Mouse (Mus musculus): ENCODE data around the gene Armc8. TPM values are rescaled to one million over a fixed set of nuclear protein-coding genes. Genes with fewer than 3 reads are reported as not detected.

Armc8 gene
- total RNA-seq, 1 experiment from 2014 or later: 32.2 TPM

GRCm38 (mm10) chr9:99429845-99430244 is 138.9 kb downstream of the Armc8 start:
- ATAC-seq (replicated peaks; ENCODE audit: low read depth, poor library complexity, severe bottlenecking): no peak

GRCm38 (mm10) chr9:99428601-99429331 is 139.9 kb downstream of the Armc8 start:
- ATAC-seq (replicated peaks; ENCODE audit: low read depth, poor library complexity, severe bottlenecking): no peak

Other genes with a start within 250 kb of the Armc8 start
- 0.09 TPM in 1 of 2 replicates, not detected in the other for gene Esyt3, start 210.3 kb downstream of the Armc8 start, total RNA-seq (2017)
- gene Mras, start 131.5 kb downstream of the Armc8 start, total RNA-seq (2017): 0.82 TPM in 1 of 2 replicates, not detected in the other
- gene Nme9, start 117.4 kb downstream of the Armc8 start, total RNA-seq (2017): not detected in 2 replicates
- gene Dbr1, start 6.9 kb upstream of the Armc8 start, total RNA-seq (2017): 52.5 and 58.7 TPM in 2 replicates
- gene A4gnt, start 43.6 kb upstream of the Armc8 start, total RNA-seq (2017): not detected in 2 replicates
- not detected in 2 replicates for gene Dzip1l, start 60.6 kb upstream of the Armc8 start, total RNA-seq (2017)
- not detected in 2 replicates for gene Cldn18, start 148.4 kb upstream of the Armc8 start, total RNA-seq (2017)